Mouse (Mus musculus): ENCODE results near the gene Erg28. TPM values are rescaled to one million over a fixed set of nuclear protein-coding genes. Genes with fewer than 3 reads are reported as not detected.

Erg28 gene
- total RNA-seq (2014; rRNA removed) (68.1 and 75.4 TPM in 2 replicates), polyA plus RNA-seq (2015; fragmentation: Nextera tagmentation; extraction: Ambion mirVana) (118 TPM in 2 replicates)

- Histone ChIP-seq H3K9me3 (ENCODE audit: low read length) (no peaks in the 10 kb centered on the region), H3K4me2 (ENCODE audit: low read depth) (peak within 1 kb of the TSS; percentile 71), H3K9ac (peak within 1 kb of the TSS; percentile 70), H3K27me3 (ENCODE audit: insufficient read depth, low read length) (no peaks in the 10 kb centered on the region), H3K4me3 (ENCODE audit: low read depth, low read length) (peak within 1 kb of the TSS; percentile 66), H3K36me3 (ENCODE audit: insufficient read depth) (peaks cover 19% of the 10 kb centered on the region), H3K4me1 (ENCODE audit: insufficient read depth) (peaks cover 3% of the 10 kb centered on the region; the same call in 1 of the 2 replicates), H3K27ac (ENCODE audit: low read depth, low read length) (peak within 1 kb of the TSS; percentile 96)
- peak; percentile 99 for DNase-seq
- 2% methylated on average over 67 of the region's 67 CpGs for WGBS
- 0 out of 2 replicates have a peak, but pooled peaks have one; percentile 1 for TF ChIP-seq CTCF (IDR thresholded peaks at IDR 0.05; ENCODE audit: low read depth)
- ATAC-seq: peak; percentile 98
These were observed at the start of gene Erg28, which contains the start of gene Ttll5 for GRCm38 (mm10) chr12:85824438-85825264. Gene Erg28 (minus strand): TSS chr12:85824550. Gene Ttll5 (plus strand): TSS chr12:85824659.

GRCm38 (mm10) chr12:85869423-85869822, 45.1 kb upstream of the Erg28 start:
- H3K27me3 ChIP-seq (ENCODE audit: insufficient read depth, low read length): no peaks in the 10 kb centered on the region
- no peak overlapping the region for H3K4me2 ChIP-seq (ENCODE audit: low read depth)
- no peak overlapping the region for H3K9ac ChIP-seq
- no peaks in the 10 kb centered on the region for H3K9me3 ChIP-seq (ENCODE audit: low read length)
- peak; percentile 56 for DNase-seq
- no peak overlapping the region for H3K4me3 ChIP-seq (ENCODE audit: low read depth, low read length)
- WGBS: 16% methylated on average over 6 of the region's 6 CpGs
- no peaks in the 10 kb centered on the region for H3K4me1 ChIP-seq (ENCODE audit: insufficient read depth)
- H3K36me3 ChIP-seq (ENCODE audit: insufficient read depth): peaks cover under 1% of the 10 kb centered on the region; the same call in 1 of the 2 replicates
- TF ChIP-seq CTCF (IDR thresholded peaks at IDR 0.05; ENCODE audit: low read depth): no peak
- ATAC-seq: peak; percentile 84
- H3K27ac ChIP-seq (ENCODE audit: low read depth, low read length): 0 out of 2 replicates have a peak overlapping the region, but pooled peaks have one; percentile 40

DNA sequence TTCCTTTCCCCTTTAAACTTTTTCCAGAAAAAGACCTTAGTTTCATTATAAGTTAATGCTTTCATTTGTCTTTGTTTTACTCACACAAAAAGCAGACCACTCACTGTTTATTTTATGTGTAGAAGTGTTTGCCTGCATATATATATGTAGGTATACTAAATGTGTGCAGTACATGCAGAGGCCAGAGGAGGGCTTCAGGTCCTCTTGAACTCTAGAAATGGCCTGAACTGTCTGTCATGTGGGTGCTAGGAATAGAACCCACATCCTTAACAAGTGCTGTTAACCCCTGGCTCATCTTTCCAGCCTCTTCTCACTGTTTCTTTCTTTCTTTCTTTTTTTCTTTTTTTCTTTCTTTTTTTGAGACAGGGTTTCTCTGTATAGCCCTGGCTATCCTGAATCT, 42.8 kb upstream of the Erg28 start:
- no peaks in the 10 kb centered on the region for H3K4me1 ChIP-seq (ENCODE audit: insufficient read depth)
- H3K27ac ChIP-seq (ENCODE audit: low read depth, low read length): no peak overlapping the region
- 0 out of 2 replicates have a peak, but pooled peaks have one; percentile 29 for TF ChIP-seq CTCF (IDR thresholded peaks at IDR 0.05; ENCODE audit: low read depth)
- H3K9me3 ChIP-seq (ENCODE audit: low read length): no peaks in the 10 kb centered on the region
- no peak overlapping the region for H3K4me3 ChIP-seq (ENCODE audit: low read depth, low read length)
- H3K9ac ChIP-seq: no peak overlapping the region
- H3K4me2 ChIP-seq (ENCODE audit: low read depth): no peak overlapping the region
- no peak for DNase-seq
- no peak for ATAC-seq
- H3K27me3 ChIP-seq (ENCODE audit: insufficient read depth, low read length): no peaks in the 10 kb centered on the region
- no peaks in the 10 kb centered on the region; the same call in 1 of the 2 replicates for H3K36me3 ChIP-seq (ENCODE audit: insufficient read depth)

GRCm38 (mm10) chr12:85866624-85867023, 42.3 kb upstream of the Erg28 start:
- Histone ChIP-seq H3K9me3 (ENCODE audit: low read length) (no peaks in the 10 kb centered on the region), H3K27ac (ENCODE audit: low read depth, low read length) (no peak overlapping the region), H3K4me2 (ENCODE audit: low read depth) (no peak overlapping the region), H3K27me3 (ENCODE audit: insufficient read depth, low read length) (no peaks in the 10 kb centered on the region), H3K9ac (no peak overlapping the region), H3K4me3 (ENCODE audit: low read depth, low read length) (no peak overlapping the region), H3K36me3 (ENCODE audit: insufficient read depth) (no peaks in the 10 kb centered on the region), H3K4me1 (ENCODE audit: insufficient read depth) (no peaks in the 10 kb centered on the region)
- no peak for ATAC-seq
- WGBS: 69% methylated on average over 4 of the region's 4 CpGs
- TF ChIP-seq CTCF (IDR thresholded peaks at IDR 0.05; ENCODE audit: low read depth): no peak
- no peak for DNase-seq

DNA sequence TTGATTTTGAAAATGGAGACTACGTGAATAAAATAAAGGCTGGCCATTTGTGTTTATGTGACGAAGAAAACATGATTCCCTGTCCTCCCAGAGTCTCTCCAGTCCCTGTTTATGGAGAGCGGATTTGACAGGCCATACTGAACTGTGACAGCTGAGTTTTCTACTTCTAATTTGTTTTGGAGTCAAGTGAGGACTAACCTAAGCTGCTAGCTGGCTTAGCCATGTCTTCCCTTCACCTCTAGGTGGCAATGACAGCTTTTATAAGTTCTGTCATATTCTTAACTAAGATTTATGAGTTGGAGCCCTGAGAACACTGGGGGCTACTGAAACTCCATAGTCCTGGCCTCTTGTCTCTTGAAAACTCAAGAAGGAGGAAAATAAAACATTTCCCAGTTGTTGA, 41.2 kb upstream of the Erg28 start:
- DNase-seq (peak; percentile 58), ATAC-seq (peak; percentile 68)
- peak; percentile 74 for TF ChIP-seq CTCF (IDR thresholded peaks at IDR 0.05; ENCODE audit: low read depth)
- no peak overlapping the region for H3K27ac ChIP-seq (ENCODE audit: low read depth, low read length)
- H3K4me3 ChIP-seq (ENCODE audit: low read depth, low read length): no peak overlapping the region
- no peaks in the 10 kb centered on the region for H3K9me3 ChIP-seq (ENCODE audit: low read length)
- no peaks in the 10 kb centered on the region for H3K27me3 ChIP-seq (ENCODE audit: insufficient read depth, low read length)
- no peak overlapping the region for H3K4me2 ChIP-seq (ENCODE audit: low read depth)
- no peak overlapping the region for H3K9ac ChIP-seq
- H3K36me3 ChIP-seq (ENCODE audit: insufficient read depth): peaks cover 2% of the 10 kb centered on the region; the same call in 1 of the 2 replicates
- H3K4me1 ChIP-seq (ENCODE audit: insufficient read depth): no peaks in the 10 kb centered on the region
- 87% methylated on average over 3 of the region's 3 CpGs for WGBS

GRCm38 (mm10) chr12:85862514-85862913, 38.2 kb upstream of the Erg28 start:
- peak; percentile 37 for DNase-seq
- no peak for TF ChIP-seq CTCF (IDR thresholded peaks at IDR 0.05; ENCODE audit: low read depth)
- WGBS: 20% methylated on average over 2 of the region's 2 CpGs
- H3K9ac ChIP-seq: no peak overlapping the region
- peak; percentile 78 for ATAC-seq
- H3K27ac ChIP-seq (ENCODE audit: low read depth, low read length): 0 out of 2 replicates have a peak overlapping the region, but pooled peaks have one; percentile 35
- peaks cover 4% of the 10 kb centered on the region; the same call in 1 of the 2 replicates for H3K36me3 ChIP-seq (ENCODE audit: insufficient read depth)
- H3K9me3 ChIP-seq (ENCODE audit: low read length): no peaks in the 10 kb centered on the region
- no peaks in the 10 kb centered on the region for H3K27me3 ChIP-seq (ENCODE audit: insufficient read depth, low read length)
- H3K4me1 ChIP-seq (ENCODE audit: insufficient read depth): no peaks in the 10 kb centered on the region
- no peak overlapping the region for H3K4me3 ChIP-seq (ENCODE audit: low read depth, low read length)
- no peak overlapping the region for H3K4me2 ChIP-seq (ENCODE audit: low read depth)
